Mouse (Mus musculus) limb, embryonic 11.5 days (tissue): ENCODE measurements around the gene Ooep. TPM values are rescaled to one million over a fixed set of nuclear protein-coding genes. Genes with fewer than 3 reads are reported as not detected.

ENCODE experiments used
- polyA plus RNA-seq: library from polyadenylated mRNA; unstranded; fragments of >200 nt; fragmentation: Nextera tagmentation; extraction: Ambion mirVana; gene quantifications from 2 replicates; pipeline ENCODE4 v1.2.1, GENCODE M21; 2014

The Ooep gene
- polyA plus RNA-seq, 1 experiment from 2014 or later, result 1.5 TPM

Other genes with a start within 250 kb of the Ooep start
- 144 and 157 TPM in 2 replicates for gene Gsta4, start 196.0 kb downstream of the Ooep start, polyA plus RNA-seq
- gene Gsta1, start 148.1 kb downstream of the Ooep start, polyA plus RNA-seq, result not detected in 2 replicates
- not detected in 2 replicates for gene Gm3776, start 121.6 kb downstream of the Ooep start, polyA plus RNA-seq
- gene Gm10639, start 88.8 kb downstream of the Ooep start, polyA plus RNA-seq, result not detected in 2 replicates
- gene Omt2a, start 63.9 kb downstream of the Ooep start, polyA plus RNA-seq, result not detected in 2 replicates
- not detected in 2 replicates for gene Omt2b, start 51.1 kb downstream of the Ooep start, polyA plus RNA-seq
- not detected in 2 replicates for gene Gsta2, start 22.9 kb downstream of the Ooep start, polyA plus RNA-seq
- gene Dppa5a, start 10.5 kb downstream of the Ooep start, polyA plus RNA-seq, result 0.33 TPM in 1 of 2 replicates, not detected in the other
- gene Ddx43, start 17.1 kb upstream of the Ooep start, polyA plus RNA-seq, result 0.17 and 0.47 TPM in 2 replicates
- gene Cgas, start 64.5 kb upstream of the Ooep start, polyA plus RNA-seq, result 0.92 and 1.3 TPM in 2 replicates
- gene Mto1, start 69.5 kb upstream of the Ooep start, polyA plus RNA-seq, result 22.1 and 22.6 TPM in 2 replicates
- 0.36 and 0.54 TPM in 2 replicates for gene Gm17324, start 70.1 kb upstream of the Ooep start, polyA plus RNA-seq
- gene Eef1a1, start 110.4 kb upstream of the Ooep start, polyA plus RNA-seq, result 5,036 and 5,240 TPM in 2 replicates
- gene Slc17a5, start 209.3 kb upstream of the Ooep start, polyA plus RNA-seq, result 14.6 and 15.0 TPM in 2 replicates
- gene Cd109, start 236.8 kb upstream of the Ooep start, polyA plus RNA-seq, result 5.0 and 5.7 TPM in 2 replicates